Mouse (Mus musculus) kidney, postnatal 0 days (tissue): ENCODE measurements around the gene Pip4k2a. TPM values are rescaled to one million over a fixed set of nuclear protein-coding genes. Genes with fewer than 3 reads are reported as not detected.
A peak's percentile ranks its signal among the peaks of the same experiment; 100 is the strongest.

Source experiments
- ATAC-seq: fragments of 200-750 bp; cut with Nextera tagmentation; replicated peaks from 2 replicates; pipeline ENCODE4 v1.8.0; 2017; ENCODE audit warnings: low read depth, moderate number of reproducible peaks, moderate TSS enrichment, moderate library complexity; ENCODE audit not compliant: low FRiP score
- DNase-seq: peaks from one replicate; pipeline ENCODE4 v3.0.0-alpha.2; 2016; ENCODE audit warnings: low spot score
- H3K27ac ChIP-seq: fragments of 300-500 bp; sonication (generic); 2 replicates; pipeline ENCODE4 v1.5.1; 2014; ENCODE audit warnings: mild to moderate bottlenecking
- H3K27me3 ChIP-seq: fragments of 300-500 bp; sonication (generic); 2 replicates; pipeline ENCODE4 v1.6.1; 2014; ENCODE audit warnings: low read length, mixed read lengths; ENCODE audit not compliant: insufficient read depth
- H3K36me3 ChIP-seq: fragments of 300-500 bp; sonication (generic); 2 replicates; pipeline ENCODE4 v1.6.1; 2014; ENCODE audit warnings: low read length, mixed read lengths; ENCODE audit not compliant: insufficient read depth
- H3K4me1 ChIP-seq: fragments of 300-500 bp; sonication (generic); replicated peaks from 2 replicates; pipeline ENCODE4 v1.6.1; 2014; ENCODE audit warnings: antibody characterized with exemption, low read length, mixed read lengths; ENCODE audit not compliant: insufficient read depth
- H3K4me2 ChIP-seq: fragments of 300-500 bp; sonication (generic); 2 replicates; pipeline ENCODE4 v1.6.1; 2014; ENCODE audit warnings: mild to moderate bottlenecking, low read length, moderate library complexity, mixed read lengths
- H3K4me3 ChIP-seq: fragments of 300-500 bp; sonication (generic); replicated peaks from 2 replicates; pipeline ENCODE4 v1.5.1; 2014; ENCODE audit warnings: low read depth, low read length
- H3K9ac ChIP-seq: fragments of 300-500 bp; sonication (generic); 2 replicates; pipeline ENCODE4 v1.6.1; 2014; ENCODE audit warnings: low read depth, low read length
- H3K9me3 ChIP-seq: fragments of 300-500 bp; sonication (generic); replicated peaks from 2 replicates; pipeline ENCODE4 v1.6.1; 2016; ENCODE audit warnings: low read length, inconsistent platforms, mixed read lengths
- CTCF ChIP-seq: IDR thresholded peaks from 2 replicates; pipeline ENCODE4 v1.5.1; 2016; ENCODE audit warnings: antibody characterized with exemption, low read depth, mild to moderate bottlenecking, moderate library complexity
- WGBS: fragments of 180-500 bp; shearing (Covaris S2); extraction: QIAGEN DNeasy Blood & Tissue Kit; methylation state at CpG from one replicate; pipeline ENCODE4 v1.1.7; 2014; 5-methylcytosine and 5-hydroxymethylcytosine counted together
- polyA plus RNA-seq: library from polyadenylated mRNA; unstranded; fragments of >200 nt; fragmentation: Nextera tagmentation; extraction: Ambion mirVana; gene quantifications from 2 replicates; pipeline ENCODE4 v1.2.1, GENCODE M21; 2015

Pip4k2a gene
- polyA plus RNA-seq, 1 experiment from 2014 or later = 8.7 TPM

GRCm38 (mm10) chr2:18997387-18997971 lies 447 bp downstream of the Pip4k2a start:
- Histone ChIP-seq H3K27ac (peak overlapping the region; percentile 88), H3K9me3 (no peaks in the 10 kb centered on the region), H3K4me2 (peak overlapping the region; percentile 74), H3K36me3 (no peaks in the 10 kb centered on the region), H3K27me3 (no peaks in the 10 kb centered on the region), H3K4me3 (peak overlapping the region; percentile 84), H3K9ac (peak overlapping the region; percentile 71), H3K4me1 (peaks cover 10% of the 10 kb centered on the region; the same call in 1 of the 2 replicates)
- no peak for TF ChIP-seq CTCF
- ATAC-seq (peak; percentile 66), DNase-seq (peak; percentile 77)
- under 1% methylated on average over 45 of the region's 46 CpGs for WGBS

GRCm38 (mm10) chr2:18996451-18997211 lies 1.3 kb downstream of the Pip4k2a start:
- H3K4me3 ChIP-seq = peak overlapping the region; percentile 84
- peaks cover 10% of the 10 kb centered on the region; the same call in 1 of the 2 replicates for H3K4me1 ChIP-seq
- H3K36me3 ChIP-seq = no peaks in the 10 kb centered on the region
- H3K9ac ChIP-seq = peak overlapping the region; percentile 71
- H3K4me2 ChIP-seq = peak overlapping the region; percentile 74
- no peak overlapping the region for H3K27ac ChIP-seq
- TF ChIP-seq CTCF = no peak
- no peak for ATAC-seq
- peak; percentile 48 for DNase-seq
- H3K27me3 ChIP-seq = no peaks in the 10 kb centered on the region
- under 1% methylated on average over 25 of the region's 25 CpGs for WGBS
- H3K9me3 ChIP-seq = 0 out of 2 replicates have a peak, but pooled peaks cover 1% of the 10 kb centered on the region

DNA sequence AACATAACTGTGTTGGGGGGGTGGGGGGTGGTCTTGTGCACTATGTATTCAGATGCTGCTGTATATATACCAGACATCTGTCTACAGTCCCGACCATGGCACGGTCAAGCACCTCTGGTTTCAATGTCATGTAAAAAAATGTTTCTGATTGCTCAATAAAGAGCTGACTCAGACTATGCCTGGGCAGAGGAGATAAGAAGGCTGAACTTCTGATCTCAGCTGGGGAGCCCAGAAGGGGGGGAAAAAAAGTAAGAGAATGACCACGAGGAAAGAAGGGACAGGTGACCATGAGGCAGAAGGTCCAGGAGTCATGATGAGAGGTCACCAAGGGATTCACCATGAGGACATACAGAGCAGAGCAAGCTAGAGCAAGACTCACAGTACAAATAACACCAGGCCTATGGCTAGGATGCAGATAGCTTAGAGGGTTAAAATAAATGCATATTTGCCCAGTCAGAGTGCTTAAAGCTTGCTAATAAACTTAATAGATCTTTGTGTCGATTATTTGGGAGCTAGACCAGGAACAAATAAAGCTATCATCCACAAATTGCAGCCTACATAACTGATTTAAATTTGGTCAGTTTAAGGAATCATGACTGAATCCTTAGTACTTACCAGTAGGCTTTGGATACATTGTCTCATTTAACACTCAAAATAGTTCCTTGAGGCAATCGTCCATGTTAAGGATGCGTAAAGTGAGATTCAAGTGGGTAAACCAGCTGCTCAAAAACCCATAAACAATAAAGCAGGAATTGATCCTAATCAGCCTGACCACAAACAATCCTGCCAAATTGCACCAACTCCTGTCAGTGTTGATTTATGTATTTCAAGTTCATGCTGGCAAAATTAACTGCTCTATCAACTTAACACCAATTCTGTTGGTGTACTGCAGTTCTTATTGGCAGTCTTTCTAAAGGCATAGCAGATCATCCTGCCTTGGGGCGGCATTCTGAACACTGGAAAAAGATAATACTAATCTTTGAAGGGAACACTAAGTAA lies 5.1 kb downstream of the Pip4k2a start:
- no peaks in the 10 kb centered on the region for H3K36me3 ChIP-seq
- H3K4me3 ChIP-seq = no peak overlapping the region
- H3K9ac ChIP-seq = no peak overlapping the region
- 0 out of 2 replicates have a peak, but pooled peaks cover 3% of the 10 kb centered on the region for H3K9me3 ChIP-seq
- no peak overlapping the region for H3K27ac ChIP-seq
- ATAC-seq (no peak), DNase-seq (no peak)
- WGBS = 57% methylated on average over 7 of the region's 7 CpGs
- no peaks in the 10 kb centered on the region for H3K27me3 ChIP-seq
- TF ChIP-seq CTCF = no peak
- H3K4me2 ChIP-seq = no peak overlapping the region
- H3K4me1 ChIP-seq = peaks cover 10% of the 10 kb centered on the region; the same call in 1 of the 2 replicates

DNA sequence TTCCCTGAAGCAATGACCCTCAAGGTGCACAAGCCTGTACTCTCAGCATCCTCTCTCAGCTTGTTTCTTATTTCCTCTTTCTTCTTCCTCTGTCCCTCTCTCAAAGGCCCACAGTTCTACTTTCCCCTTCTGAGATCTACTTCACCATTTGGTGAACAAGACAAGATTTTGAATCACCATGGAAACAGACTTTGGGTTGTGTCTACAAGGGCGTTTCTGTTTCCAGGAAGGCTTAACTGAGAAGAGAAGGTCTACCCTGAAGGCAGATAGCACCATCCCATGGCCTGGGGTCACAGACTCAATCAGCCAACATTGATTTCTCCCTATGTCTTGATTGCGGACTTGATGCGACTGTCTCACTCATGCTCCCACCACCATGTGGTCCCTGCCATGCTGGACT lies 9.0 kb downstream of the Pip4k2a start:
- TF ChIP-seq CTCF = no peak
- H3K9me3 ChIP-seq = 0 out of 2 replicates have a peak, but pooled peaks cover 3% of the 10 kb centered on the region
- no peaks in the 10 kb centered on the region for H3K27me3 ChIP-seq
- no peak overlapping the region for H3K4me2 ChIP-seq
- no peak for ATAC-seq
- H3K4me1 ChIP-seq = no peaks in the 10 kb centered on the region
- H3K4me3 ChIP-seq = no peak overlapping the region
- 91% methylated on average over 3 of the region's 3 CpGs for WGBS
- H3K27ac ChIP-seq = no peak overlapping the region
- no peak overlapping the region for H3K9ac ChIP-seq
- DNase-seq = no peak
- no peaks in the 10 kb centered on the region for H3K36me3 ChIP-seq

- WGBS = 87% methylated on average over 3 of the region's 3 CpGs
- no peak for TF ChIP-seq CTCF
- H3K4me3 ChIP-seq = no peak overlapping the region
- H3K4me2 ChIP-seq = no peak overlapping the region
- H3K9me3 ChIP-seq = no peaks in the 10 kb centered on the region
- H3K36me3 ChIP-seq = no peaks in the 10 kb centered on the region
- DNase-seq (no peak), ATAC-seq (no peak)
- no peaks in the 10 kb centered on the region for H3K27me3 ChIP-seq
- no peak overlapping the region for H3K9ac ChIP-seq
- no peak overlapping the region for H3K27ac ChIP-seq
- H3K4me1 ChIP-seq = no peaks in the 10 kb centered on the region
Observed at GRCm38 (mm10) chr2:18985506-18985905, 12.4 kb downstream of the Pip4k2a start.
